Mouse (Mus musculus) embryonic fibroblast, embryonic 13.5 days (primary cell): ENCODE measurements around the gene Cuedc1. TPM values are rescaled to one million over a fixed set of nuclear protein-coding genes. Genes with fewer than 3 reads are reported as not detected.

Experiments used
- H3K27ac ChIP-seq: 2 replicates; pipeline ENCODE4 v1.5.1; 2012; ENCODE audit warnings: low read length, control low read depth, inconsistent platforms; ENCODE audit not compliant: insufficient read depth
- H3K4me1 ChIP-seq: 2 replicates; pipeline ENCODE4 v1.6.1; 2011; ENCODE audit warnings: low read length; ENCODE audit not compliant: control insufficient read depth, insufficient read depth
- H3K4me3 ChIP-seq: 2 replicates; pipeline ENCODE4 v1.5.1; 2011; ENCODE audit warnings: mild to moderate bottlenecking, control low read depth, low read length; ENCODE audit not compliant: insufficient read depth
- CTCF ChIP-seq: IDR thresholded peaks from 2 replicates; pipeline ENCODE4 v1.5.1; 2011; ENCODE audit warnings: mild to moderate bottlenecking, control low read depth, low read length, moderate library complexity, borderline replicate concordance; ENCODE audit not compliant: insufficient read depth
- POLR2A ChIP-seq: IDR thresholded peaks from 2 replicates; pipeline ENCODE4 v1.6.1; 2011; ENCODE audit warnings: low read depth, mild to moderate bottlenecking, control low read depth, low read length, moderate library complexity
- polyA plus RNA-seq: library from polyadenylated mRNA; stranded (reverse); fragments of >200 nt; gene quantifications from 2 replicates; pipeline ENCODE4 v1.2.4, GENCODE M21; 2011; ENCODE audit warnings: low read depth; ENCODE audit not compliant: missing spikeins, insufficient read length

Gene Cuedc1
- polyA plus RNA-seq, 1 experiment, result 31.8 TPM

- Histone ChIP-seq H3K4me3 (no peak overlapping the region), H3K4me1 (peaks cover 5% of the 10 kb centered on the region; the same call in 1 of the 2 replicates), H3K27ac (no peak overlapping the region)
- TF ChIP-seq CTCF, result no peak
- no peak for TF ChIP-seq POLR2A
Measured at GRCm38 (mm10) chr11:88065732-88066131, 32.1 kb upstream of the Cuedc1 start.

GRCm38 (mm10) chr11:88067191-88067585 lies 30.7 kb upstream of the Cuedc1 start:
- peaks cover 13% of the 10 kb centered on the region for H3K4me1 ChIP-seq
- peak overlapping the region; percentile 76 for H3K27ac ChIP-seq
- peak overlapping the region; percentile 66 for H3K4me3 ChIP-seq
- TF ChIP-seq CTCF (no peak), POLR2A (no peak)

GRCm38 (mm10) chr11:88067586-88068410 lies 30.1 kb upstream of the Cuedc1 start, which contains the start of gene Vezf1:
Vezf1 (plus strand) TSS chr11:88068279.
- Histone ChIP-seq H3K4me3 (peak within 1 kb of the TSS; percentile 99), H3K27ac (peak within 1 kb of the TSS; percentile 84)
- TF ChIP-seq CTCF, result no peak
- TF ChIP-seq POLR2A, result peak; percentile 82

GRCm38 (mm10) chr11:88068411-88069245 lies 29.2 kb upstream of the Cuedc1 start:
- Histone ChIP-seq H3K27ac (peak overlapping the region; percentile 84), H3K4me1 (peaks cover 13% of the 10 kb centered on the region), H3K4me3 (peak overlapping the region; percentile 99)
- TF ChIP-seq POLR2A, result peak; percentile 49
- no peak for TF ChIP-seq CTCF

More at GRCm38 (mm10) chr11:88067586-88068410, 30.1 kb upstream of the Cuedc1 start, which contains the start of gene Vezf1:
- peaks cover 13% of the 10 kb centered on the region for H3K4me1 ChIP-seq

- H3K4me1 ChIP-seq, result peaks cover 13% of the 10 kb centered on the region
- H3K27ac ChIP-seq, result peak overlapping the region; percentile 84
- peak overlapping the region; percentile 99 for H3K4me3 ChIP-seq
- TF ChIP-seq CTCF (no peak), POLR2A (no peak)
Measured at GRCm38 (mm10) chr11:88069246-88069570, 28.6 kb upstream of the Cuedc1 start.

GRCm38 (mm10) chr11:88070392-88070791 lies 27.5 kb upstream of the Cuedc1 start:
- H3K4me3 ChIP-seq, result peak overlapping the region; percentile 99
- TF ChIP-seq POLR2A (no peak), CTCF (no peak)
- H3K4me1 ChIP-seq, result peaks cover 13% of the 10 kb centered on the region
- H3K27ac ChIP-seq, result peak overlapping the region; percentile 84

GRCm38 (mm10) chr11:88071113-88071512 lies 26.7 kb upstream of the Cuedc1 start:
- H3K4me3 ChIP-seq, result peak overlapping the region; percentile 7; the same call in 1 of the 2 replicates
- TF ChIP-seq POLR2A, result no peak
- no peak for TF ChIP-seq CTCF

GRCm38 (mm10) chr11:88073343-88073875 lies 24.4 kb upstream of the Cuedc1 start:
- H3K27ac ChIP-seq, result no peak overlapping the region
- TF ChIP-seq POLR2A, result no peak
- no peak for TF ChIP-seq CTCF

More at GRCm38 (mm10) chr11:88071113-88071512, 26.7 kb upstream of the Cuedc1 start:
- peak overlapping the region; percentile 84 for H3K27ac ChIP-seq
- peaks cover 13% of the 10 kb centered on the region for H3K4me1 ChIP-seq

GRCm38 (mm10) chr11:88075701-88076100 lies 22.2 kb upstream of the Cuedc1 start:
- no peak overlapping the region for H3K27ac ChIP-seq
- H3K4me1 ChIP-seq, result peaks cover 9% of the 10 kb centered on the region
- H3K4me3 ChIP-seq, result no peak overlapping the region
- TF ChIP-seq CTCF (no peak), POLR2A (no peak)

More at GRCm38 (mm10) chr11:88073343-88073875, 24.4 kb upstream of the Cuedc1 start:
- Histone ChIP-seq H3K4me1 (peaks cover 13% of the 10 kb centered on the region), H3K4me3 (no peak overlapping the region)

GRCm38 (mm10) chr11:88076394-88076793 lies 21.5 kb upstream of the Cuedc1 start:
- Histone ChIP-seq H3K4me3 (no peak overlapping the region), H3K4me1 (peaks cover 4% of the 10 kb centered on the region), H3K27ac (no peak overlapping the region)
- TF ChIP-seq POLR2A, result no peak
